Mouse (Mus musculus): ENCODE data around the gene Dusp2.

The Dusp2 gene

DNA sequence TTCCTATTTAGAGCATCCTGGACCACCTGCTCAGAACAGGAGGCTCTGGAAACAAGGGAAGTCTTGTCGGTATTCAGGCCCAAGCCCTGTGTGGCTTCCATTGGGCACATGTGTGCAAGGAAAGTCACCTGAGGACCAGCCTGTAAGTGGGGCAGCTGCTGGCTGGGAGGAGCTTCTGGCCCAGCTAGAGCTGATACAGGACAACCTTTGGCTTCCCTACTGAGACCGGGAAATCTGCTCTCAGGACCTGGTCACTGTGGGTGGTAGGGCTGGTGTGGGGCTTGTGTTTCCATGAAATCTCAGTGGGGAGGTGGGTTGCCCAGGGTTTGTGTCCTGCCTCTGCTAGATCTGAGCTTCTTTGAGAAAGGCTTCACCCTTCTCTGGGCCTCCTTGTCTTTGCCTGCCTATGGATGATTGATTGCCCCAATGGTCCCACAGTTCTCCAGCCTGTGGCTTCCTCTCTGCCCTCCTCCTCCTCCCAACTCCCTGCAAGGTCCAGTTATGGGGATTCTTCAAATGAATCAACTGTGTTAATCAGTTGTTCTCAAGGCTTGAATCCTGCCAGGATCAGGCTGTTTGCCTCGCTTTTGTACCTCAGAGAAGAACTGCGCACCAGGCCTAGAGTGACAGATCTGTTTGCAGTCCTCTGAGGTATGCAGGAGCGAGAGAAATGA is 33.9 kb downstream of the Dusp2 start:
- no peak for DNase-seq

GRCm38 (mm10) chr2:127370561-127371483 is 34.9 kb downstream of the Dusp2 start:
- DNase-seq: no peak

GRCm38 (mm10) chr2:127371484-127371861 is 35.5 kb downstream of the Dusp2 start:
- no peak for DNase-seq

GRCm38 (mm10) chr2:127372082-127372481 is 36.1 kb downstream of the Dusp2 start:
- DNase-seq: no peak

DNA sequence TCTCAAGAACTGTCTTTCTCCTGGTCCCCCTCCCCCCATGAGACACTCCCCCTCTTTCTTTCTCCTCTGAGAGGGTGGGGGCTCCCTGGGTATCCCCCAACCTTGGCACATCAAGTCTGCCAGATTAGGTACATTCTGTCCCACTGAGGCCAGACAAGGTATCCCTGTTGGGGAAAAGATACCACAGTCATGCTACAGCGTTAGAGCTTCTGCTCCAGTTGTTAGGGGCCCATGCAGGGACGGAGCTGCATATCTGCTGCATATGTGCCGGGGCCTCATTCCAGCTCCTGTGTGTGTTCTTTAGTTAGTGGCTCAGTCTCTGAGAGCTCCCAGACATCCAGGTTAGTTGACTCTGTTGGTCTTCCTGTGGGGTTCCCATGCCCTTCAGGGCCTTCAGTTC is 38.2 kb downstream of the Dusp2 start:
- DNase-seq: no peak

DNA sequence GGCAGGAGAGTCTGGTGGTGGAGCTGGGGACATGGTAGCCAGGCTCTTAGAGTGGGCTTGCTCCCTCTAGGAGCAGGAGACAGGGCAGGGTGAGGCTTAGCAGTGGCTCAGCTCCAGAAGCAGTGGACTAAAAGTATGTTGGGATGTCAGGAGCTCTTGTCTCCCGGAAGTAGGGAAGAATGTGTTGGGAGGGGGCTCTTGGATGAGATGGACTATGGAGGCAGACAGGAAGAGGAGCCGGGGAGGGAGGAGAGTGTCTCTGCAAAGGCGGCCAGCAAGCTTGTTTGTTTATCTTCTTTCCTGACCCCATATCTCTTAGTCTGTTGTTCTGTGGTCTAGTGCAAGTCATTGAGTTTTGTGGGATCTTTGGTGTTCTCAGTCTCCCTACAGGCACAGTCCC is 39.1 kb downstream of the Dusp2 start:
- DNase-seq: no peak

DNA sequence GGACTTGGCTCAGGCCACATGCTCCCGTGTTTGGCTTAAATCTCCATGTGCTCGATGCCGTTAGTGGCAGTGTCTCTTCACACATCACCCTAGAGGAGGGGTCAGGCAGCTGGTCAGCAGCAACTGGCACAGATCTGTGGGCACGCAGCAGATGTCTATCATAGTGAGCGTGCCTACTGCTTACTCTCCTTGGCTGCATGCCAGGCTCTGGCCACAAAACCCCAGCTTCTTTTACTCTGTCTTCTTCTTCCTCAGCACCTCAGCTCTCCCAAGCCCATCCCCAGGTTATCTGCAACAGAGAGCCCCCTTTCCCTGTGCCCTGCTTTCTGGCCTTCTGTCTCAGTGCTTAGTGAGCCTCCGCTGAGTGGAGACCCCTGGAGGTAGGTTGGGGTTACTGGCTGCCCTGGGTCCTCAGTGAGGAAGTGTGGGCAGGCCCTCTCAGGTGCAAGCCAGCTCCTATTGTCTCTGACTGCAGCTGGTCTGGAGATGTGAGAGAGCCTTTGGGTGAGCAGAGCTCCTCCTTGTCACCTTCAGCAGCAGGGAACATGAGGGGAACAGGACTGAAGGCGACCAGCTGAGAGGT is 39.9 kb downstream of the Dusp2 start:
- DNase-seq: no peak

DNA sequence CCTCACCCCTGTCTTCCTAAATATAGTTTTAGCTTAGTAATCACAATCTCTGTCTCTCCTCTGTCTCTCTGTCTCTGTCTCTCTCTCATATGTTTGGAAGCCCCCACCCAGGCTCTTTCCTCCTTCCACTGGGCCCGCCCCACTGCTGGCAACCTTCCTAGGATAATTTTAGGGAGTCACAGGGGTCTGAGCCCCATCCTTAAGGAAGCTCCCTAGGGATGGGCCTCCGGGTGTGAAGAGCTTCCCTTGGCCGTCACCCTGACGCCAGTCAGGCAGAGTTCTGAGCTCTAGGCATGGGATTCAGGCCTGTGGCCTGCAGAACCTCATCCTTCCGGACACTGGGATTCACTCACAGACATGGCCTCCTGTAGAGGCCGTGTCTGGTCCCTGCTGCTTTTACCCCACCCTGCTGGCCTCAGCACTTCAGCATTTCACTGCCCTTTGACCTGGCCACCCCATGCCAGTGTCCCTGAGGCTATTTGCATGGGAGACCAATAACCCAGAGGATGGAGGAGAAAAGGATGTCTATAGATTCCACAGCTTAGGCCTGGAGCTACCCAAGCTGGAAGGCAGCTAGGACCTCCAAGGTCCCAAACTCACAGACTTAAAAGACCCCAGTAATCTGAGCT is 40.6 kb downstream of the Dusp2 start:
- no peak for DNase-seq

DNA sequence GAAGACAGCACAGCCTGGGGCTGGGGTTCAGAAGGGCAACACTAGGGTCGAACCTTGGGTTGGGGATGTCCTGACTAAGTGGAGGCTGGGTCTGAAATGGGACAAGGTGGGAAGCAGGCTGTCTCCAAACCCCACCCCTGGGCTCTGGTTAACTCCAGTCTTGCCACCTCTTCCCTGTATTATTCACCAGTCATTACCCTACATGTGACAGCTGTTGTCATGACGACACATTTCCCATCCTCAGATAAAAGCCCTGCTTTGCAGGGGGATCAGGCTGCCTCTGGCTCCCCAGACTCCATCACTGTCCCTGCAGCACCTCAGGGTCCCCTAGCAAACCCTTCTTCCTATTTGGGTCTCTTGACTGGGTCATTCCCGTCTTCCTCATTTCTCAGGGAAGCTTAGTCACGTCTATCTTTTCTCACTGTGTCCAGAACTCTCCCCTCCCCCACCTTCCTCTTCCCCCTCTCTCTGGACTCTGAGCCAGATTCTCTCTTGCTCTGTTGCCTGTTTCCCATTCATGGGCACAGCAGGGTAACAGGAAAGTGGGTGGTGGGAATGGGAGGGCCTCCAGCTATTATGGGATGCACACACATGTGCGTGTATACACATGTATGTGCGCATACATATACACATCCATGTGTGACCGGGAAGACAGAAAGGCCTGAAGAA is 42.1 kb downstream of the Dusp2 start:
- no peak for DNase-seq

- no peak for DNase-seq
Measured at GRCm38 (mm10) chr2:127378611-127378990, 42.6 kb downstream of the Dusp2 start.

GRCm38 (mm10) chr2:127379250-127379649 is 43.3 kb downstream of the Dusp2 start:
- DNase-seq: no peak

DNA sequence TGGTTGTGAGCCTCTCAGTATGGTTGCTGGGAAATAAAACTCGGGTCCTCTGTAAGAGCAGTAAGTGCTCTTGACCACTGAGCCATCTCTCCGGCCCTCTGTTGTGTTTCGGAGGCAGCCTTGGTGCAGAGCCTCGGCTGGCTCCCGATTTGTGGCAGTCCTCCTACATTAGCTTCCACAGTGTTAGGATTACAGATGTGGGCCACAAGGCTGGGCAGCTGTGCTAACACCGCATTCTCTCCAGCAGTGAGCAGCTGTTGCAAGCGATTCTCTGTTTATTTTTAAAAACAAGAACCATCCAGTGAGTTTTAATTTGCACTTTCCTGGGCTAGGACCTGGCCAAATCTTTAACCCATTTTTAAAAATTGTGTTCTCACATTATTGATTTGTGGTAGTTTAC is 47.9 kb downstream of the Dusp2 start:
- no peak for DNase-seq

GRCm38 (mm10) chr2:127387521-127387920 is 51.6 kb downstream of the Dusp2 start:
- DNase-seq: no peak

Data from lung, postnatal 36 days (tissue).